Mouse (Mus musculus): Measurements from ENCODE around the gene Slc22a14.

Slc22a14 gene

DNA sequence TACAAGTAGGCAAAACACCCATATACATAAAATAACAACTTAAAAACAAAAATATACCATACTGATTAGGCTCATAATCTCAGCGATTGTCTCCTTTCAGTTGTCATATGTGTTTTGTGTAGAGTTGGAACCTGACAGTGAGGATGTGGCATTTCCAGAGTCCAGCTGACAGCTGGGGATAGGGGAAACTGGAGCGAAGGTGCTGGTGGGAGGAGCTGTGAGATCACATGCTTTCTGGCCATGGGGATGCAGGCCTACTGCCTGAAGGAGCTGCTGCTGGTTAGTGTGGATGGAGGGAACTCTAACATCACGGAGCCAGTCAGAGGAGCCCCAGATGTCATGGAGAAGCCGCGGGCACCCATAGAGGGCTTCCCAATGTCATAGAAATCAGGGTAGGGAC is 159.6 kb downstream of the Slc22a14 start:
- DNase-seq (ENCODE audit: low spot score in 2 of 2) = no peak

DNA sequence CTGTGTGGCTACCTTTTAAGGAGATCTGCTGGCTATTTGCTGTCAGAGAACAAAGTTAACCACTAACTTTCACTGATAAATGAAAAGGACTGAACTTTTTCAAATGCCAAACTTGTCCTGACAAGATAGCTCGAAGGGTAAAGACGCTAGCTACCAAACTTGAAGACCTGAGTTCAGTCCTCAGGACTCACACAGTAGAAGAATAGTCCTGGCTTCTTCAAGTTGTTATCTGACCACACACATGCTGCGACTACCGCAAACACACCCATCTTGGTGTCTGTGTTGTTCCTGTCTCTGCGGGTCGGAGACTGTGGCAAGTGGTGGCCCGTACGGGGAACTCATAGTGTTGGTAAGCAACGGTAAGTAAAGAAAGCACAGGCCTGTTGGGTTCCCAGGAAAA is 161.7 kb downstream of the Slc22a14 start:
- no peak for DNase-seq (ENCODE audit: low spot score in 2 of 2)

DNA sequence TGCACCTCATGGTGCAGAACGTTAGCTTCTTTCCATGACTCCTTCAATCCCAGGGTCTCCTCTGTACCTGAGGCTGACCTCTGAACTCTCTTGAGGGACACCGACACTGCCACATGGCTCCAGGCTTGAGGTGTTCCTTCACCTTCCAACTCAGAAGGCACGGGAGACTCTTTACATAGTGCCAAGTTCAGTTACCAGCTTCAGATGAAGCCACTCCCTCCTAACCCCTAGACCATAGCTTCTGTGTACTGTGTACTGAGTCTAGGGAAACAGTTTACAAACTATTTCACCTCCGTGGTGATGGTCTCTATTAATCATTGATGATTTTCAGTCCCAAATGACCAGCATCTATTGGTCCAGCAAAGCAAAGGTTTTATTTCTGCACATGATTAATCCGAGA is 163.7 kb downstream of the Slc22a14 start:
- no peak for DNase-seq (ENCODE audit: low spot score in 2 of 2)

GRCm38 (mm10) chr9:119199151-119199861 is 166.0 kb downstream of the Slc22a14 start:
- no peak for DNase-seq (ENCODE audit: low spot score in 2 of 2)

GRCm38 (mm10) chr9:119192202-119192990 is 173.0 kb downstream of the Slc22a14 start:
- peak in 1 of 2 experiments; percentile 35 for DNase-seq (ENCODE audit: low spot score in 2 of 2)

- peak; percentile 31 to 43 for DNase-seq (ENCODE audit: low spot score in 2 of 2)
Observed at GRCm38 (mm10) chr9:119181241-119181728, 184.1 kb downstream of the Slc22a14 start.

- DNase-seq (ENCODE audit: low spot score in 2 of 2) = no peak
Observed at GRCm38 (mm10) chr9:119179292-119179691, 186.1 kb downstream of the Slc22a14 start.

DNA sequence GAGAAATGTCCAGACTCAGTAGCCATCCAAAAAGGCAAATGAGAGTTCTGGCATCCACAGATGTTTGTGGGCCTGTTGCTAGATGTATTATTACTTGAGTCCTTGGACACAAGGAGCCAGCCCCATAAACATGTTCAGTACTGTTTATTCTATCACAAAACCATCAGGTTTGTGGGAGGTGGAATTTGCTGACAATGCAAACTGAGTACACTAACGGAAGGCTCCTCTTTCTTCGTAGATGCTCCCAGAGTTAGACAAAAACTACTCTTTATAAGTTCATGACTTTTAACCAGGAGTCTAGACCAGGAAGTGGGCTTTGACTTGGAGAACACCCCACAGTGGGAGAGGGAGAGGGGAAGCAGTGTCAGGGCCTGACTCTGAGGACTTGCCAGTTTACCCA is 197.7 kb downstream of the Slc22a14 start:
- no peak for DNase-seq (ENCODE audit: low spot score in 2 of 2)

- DNase-seq (ENCODE audit: low spot score in 2 of 2) = no peak
Observed at GRCm38 (mm10) chr9:119165548-119165947, 199.8 kb downstream of the Slc22a14 start.

DNA sequence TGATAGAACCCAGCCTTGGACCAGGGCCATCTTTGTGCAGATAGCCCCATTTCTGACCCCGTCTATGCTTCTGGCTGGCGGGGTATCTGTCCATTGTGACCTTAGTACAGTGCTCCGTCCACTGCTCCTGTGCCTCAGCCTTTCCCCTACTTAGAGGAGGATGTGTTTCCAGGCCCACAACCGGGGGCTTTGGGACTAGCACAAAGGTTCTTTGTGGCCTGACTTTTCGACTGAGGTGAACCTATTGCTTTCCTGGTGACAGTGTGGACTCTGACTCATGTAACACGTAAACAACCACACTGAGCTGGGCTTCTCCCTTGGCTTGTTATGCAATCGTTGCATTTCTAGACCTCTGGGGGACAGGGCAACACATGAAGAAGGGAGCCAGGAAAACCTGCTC is 200.6 kb downstream of the Slc22a14 start:
- DNase-seq (ENCODE audit: low spot score in 2 of 2) = no peak

DNA sequence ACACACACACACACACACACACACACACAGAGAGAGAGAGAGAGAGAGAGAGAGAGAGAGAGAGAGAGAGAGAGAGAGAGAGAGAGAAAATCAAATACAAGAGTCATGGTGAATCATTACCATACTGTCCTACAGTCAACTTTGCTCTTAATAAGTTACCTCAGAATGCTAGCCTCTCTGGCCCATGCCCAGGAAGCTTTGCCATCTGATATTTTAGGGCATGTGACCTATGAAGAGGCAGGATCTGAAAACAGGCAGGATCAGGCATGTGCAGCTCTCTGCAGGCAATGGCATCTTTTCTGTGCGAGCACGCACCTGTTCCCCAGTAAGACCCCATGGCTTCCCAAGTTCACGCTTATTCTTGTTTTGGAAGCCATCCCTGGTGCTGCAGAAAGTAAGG is 204.7 kb downstream of the Slc22a14 start:
- DNase-seq (ENCODE audit: low spot score in 2 of 2) = no peak

GRCm38 (mm10) chr9:119158861-119159260 is 206.5 kb downstream of the Slc22a14 start, which contains the start of gene Gm47289:
Gene Gm47289, plus strand, starts transcription at chr9:119159161.
- DNase-seq (ENCODE audit: low spot score in 2 of 2) = no peak

- peak; percentile 73 to 85 for DNase-seq (ENCODE audit: low spot score in 2 of 2)
Observed at GRCm38 (mm10) chr9:119156278-119157201, 208.8 kb downstream of the Slc22a14 start, which contains the start of gene Acaa1b. Gene Acaa1b, minus strand, starts transcription at chr9:119157093.

DNA sequence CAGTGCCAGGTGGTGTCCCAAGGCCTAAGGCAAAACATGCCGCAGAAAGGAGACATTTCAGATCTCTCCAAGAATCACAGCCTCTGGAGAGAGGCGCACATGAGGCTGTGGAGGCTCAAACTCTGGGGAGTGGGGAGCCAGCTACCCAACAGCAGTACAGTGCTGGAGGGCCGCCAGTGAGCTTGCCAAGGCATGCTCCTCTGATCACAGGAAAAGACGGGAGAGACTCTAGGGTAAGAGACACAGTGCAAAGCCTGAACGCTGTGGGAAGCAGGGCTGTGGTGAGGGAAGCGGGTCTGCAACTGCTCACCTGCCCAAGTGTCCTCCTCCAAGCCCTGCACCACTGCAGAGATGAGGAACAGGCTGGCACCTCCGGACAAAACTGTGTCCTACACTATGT is 209.5 kb downstream of the Slc22a14 start:
- DNase-seq (ENCODE audit: low spot score in 2 of 2) = peak in 1 of 2 experiments; percentile 41

DNA sequence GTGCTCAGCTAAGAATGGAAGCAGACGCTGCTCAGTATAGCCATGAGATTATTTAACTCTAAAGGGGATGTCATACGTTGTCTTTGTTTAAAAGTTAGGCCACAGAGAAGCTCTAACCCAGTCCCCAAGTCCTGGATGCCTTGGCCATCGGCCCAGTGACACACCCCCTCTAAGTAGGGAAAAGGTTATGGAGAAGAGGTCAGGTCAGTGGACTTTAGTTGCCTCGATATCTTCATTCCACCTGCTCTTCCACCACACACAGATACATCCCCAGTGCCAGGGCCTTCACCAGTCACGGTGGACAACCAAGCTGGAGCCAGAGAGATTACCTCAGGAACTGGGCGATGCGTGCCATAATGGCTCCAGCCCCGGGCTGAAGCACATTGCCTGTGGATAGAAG is 209.9 kb downstream of the Slc22a14 start:
- no peak for DNase-seq (ENCODE audit: low spot score in 2 of 2)

GRCm38 (mm10) chr9:119151751-119152150 is 213.6 kb downstream of the Slc22a14 start:
- no peak for DNase-seq (ENCODE audit: low spot score in 2 of 2)

- DNase-seq (ENCODE audit: low spot score in 2 of 2) = no peak
Observed at GRCm38 (mm10) chr9:119149601-119150000, 215.8 kb downstream of the Slc22a14 start.

GRCm38 (mm10) chr9:119146098-119146770 is 219.1 kb downstream of the Slc22a14 start:
- DNase-seq (ENCODE audit: low spot score in 2 of 2) = no peak

- no peak for DNase-seq (ENCODE audit: low spot score in 2 of 2)
Observed at GRCm38 (mm10) chr9:119145638-119146037, 219.7 kb downstream of the Slc22a14 start.

- DNase-seq (ENCODE audit: low spot score in 2 of 2) = no peak
Observed at GRCm38 (mm10) chr9:119145137-119145536, 220.2 kb downstream of the Slc22a14 start.

DNA sequence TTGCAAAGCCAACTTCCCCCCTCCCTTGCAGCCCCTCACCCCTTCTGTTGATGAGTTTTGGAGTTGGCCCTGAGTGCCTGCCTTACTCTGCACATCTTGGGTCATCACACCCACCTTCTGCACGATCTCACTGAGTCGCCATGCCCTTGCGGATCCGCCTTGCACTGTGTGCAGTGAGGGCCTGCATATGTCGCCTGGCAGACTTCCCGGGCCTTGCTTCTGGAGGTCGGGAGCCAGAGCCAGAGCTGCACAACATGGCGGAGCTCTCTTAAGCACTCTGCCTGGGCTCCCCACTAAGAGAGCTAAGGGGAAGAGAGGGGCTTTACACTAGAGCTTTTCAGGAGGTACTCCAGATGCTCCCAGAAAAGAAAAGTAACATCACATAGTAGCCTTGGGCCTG is 220.7 kb downstream of the Slc22a14 start:
- DNase-seq (ENCODE audit: low spot score in 2 of 2) = no peak
